Mouse (Mus musculus): ENCODE data around the gene Ttc21b.

- no peak for TF ChIP-seq CTCF (IDR thresholded peaks at IDR 0.05; ENCODE audit: insufficient read depth, low read depth, low read length)
- no peak for TF ChIP-seq POLR2A (IDR thresholded peaks at IDR 0.05; ENCODE audit: insufficient read depth, low read depth, low read length)
Observed at GRCm38 (mm10) chr2:66209353-66209752, 47.1 kb downstream of the Ttc21b start.

Measured in olfactory bulb, adult 2 months (tissue).